Mouse (Mus musculus): ENCODE results near the gene Cdc14b. TPM values are rescaled to one million over a fixed set of nuclear protein-coding genes. Genes with fewer than 3 reads are reported as not detected.

The Cdc14b gene
- polyA plus RNA-seq (2017; shearing (Covaris generic)) = 6.5 TPM

GRCm38 (mm10) chr13:64274879-64275753 lies at the start of gene Cdc14b:
Gene Cdc14b (minus strand): TSS chr13:64275290.

DNA sequence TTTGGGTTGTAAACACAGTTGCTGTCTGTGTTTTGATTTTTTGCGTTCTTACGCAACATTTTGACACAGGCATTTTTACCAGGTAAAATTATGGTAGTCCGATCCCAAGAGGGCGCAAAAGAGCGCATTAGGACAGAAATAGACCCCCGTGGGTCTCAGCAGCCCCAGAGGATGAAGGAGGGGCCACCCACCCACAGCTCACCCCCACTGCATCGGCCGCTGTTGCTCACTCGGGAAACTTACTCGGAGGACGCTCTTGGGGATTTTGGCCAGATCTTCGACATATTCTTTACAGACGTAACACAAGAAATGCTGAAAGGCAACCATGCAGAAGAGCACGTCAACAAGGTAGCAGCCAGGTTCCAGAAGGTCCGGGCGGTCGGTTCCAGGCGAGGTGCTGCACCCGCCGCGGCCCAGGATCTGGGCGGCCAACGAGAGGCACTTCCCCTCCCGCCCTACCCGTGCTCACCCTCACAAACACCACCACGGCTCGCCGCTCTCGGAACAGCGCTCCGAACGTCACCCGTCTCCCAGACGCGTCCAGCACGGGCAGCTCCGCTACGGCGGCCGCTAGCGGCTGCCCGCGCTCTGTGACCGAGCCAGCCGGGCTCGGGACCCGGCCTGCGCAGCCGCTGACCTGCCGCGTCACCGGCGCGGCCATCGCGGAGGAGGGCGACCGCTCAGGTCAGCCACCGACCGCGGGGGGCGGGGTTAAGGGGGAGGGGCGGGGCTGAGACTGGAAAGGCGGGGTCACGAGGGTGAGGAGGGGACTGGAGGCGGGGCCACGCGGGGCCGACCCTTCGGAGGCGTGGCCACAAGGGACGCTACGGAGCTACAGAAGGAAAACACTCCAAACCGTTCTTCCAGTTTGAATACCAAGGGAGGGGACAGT lies 37.2 kb upstream of the Cdc14b start, which contains the start of gene Aaed1:
TSS of gene Aaed1 (minus strand) at position 687 of the 892 bp plus-strand sequence.

DNA sequence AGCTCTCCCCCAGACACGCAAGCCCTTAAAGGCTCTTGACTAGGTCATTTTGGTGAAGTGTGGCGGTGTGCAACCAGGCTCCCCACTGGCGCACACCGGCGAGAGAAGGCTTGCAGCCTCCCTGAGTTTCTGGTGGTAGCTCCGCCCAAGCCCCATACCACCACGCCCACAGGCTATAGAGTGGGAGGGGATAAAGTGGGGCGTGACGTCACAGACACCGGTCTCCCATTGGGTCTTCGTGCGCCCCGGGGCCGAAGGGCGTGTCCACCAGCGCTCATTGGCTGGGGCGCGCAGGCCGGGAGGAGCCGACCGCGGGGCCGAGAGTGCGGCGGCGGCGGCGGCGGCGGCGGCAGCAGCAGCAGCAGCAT lies 113.6 kb downstream of the Cdc14b start, which contains the start of gene Habp4:
TSS of gene Habp4 (plus strand) at position 277 of the 368 bp plus-strand sequence.

GRCm38 (mm10) chr13:64153083-64153682 lies 121.9 kb downstream of the Cdc14b start, which contains the start of gene Zfp367:
Gene Zfp367 (minus strand): TSS chr13:64153202.

Other genes with a start within 250 kb of the Cdc14b start
- gene Hsd17b3, start 186.1 kb downstream of the Cdc14b start, polyA plus RNA-seq (2017; shearing (Covaris generic)) = not detected
- 21.1 TPM for gene Slc35d2, start 145.9 kb downstream of the Cdc14b start, polyA plus RNA-seq (2017; shearing (Covaris generic))
- gene Zfp367, start 122.1 kb downstream of the Cdc14b start, polyA plus RNA-seq (2017; shearing (Covaris generic)) = 6.9 TPM
- 19.1 TPM for gene Habp4, start 113.5 kb downstream of the Cdc14b start, polyA plus RNA-seq (2017; shearing (Covaris generic))
- gene Aaed1, start 37.4 kb upstream of the Cdc14b start, polyA plus RNA-seq (2017; shearing (Covaris generic)) = 38.3 TPM
- 18.6 TPM for gene Ctsl, start 95.6 kb upstream of the Cdc14b start, polyA plus RNA-seq (2017; shearing (Covaris generic))
- gene Cdk20, start 157.0 kb upstream of the Cdc14b start, polyA plus RNA-seq (2017; shearing (Covaris generic)) = 3.4 TPM
- gene Fam240b, start 222.5 kb upstream of the Cdc14b start, polyA plus RNA-seq (2017; shearing (Covaris generic)) = not detected